Mouse (Mus musculus): ENCODE results near the gene Ciao2a. TPM values are rescaled to one million over a fixed set of nuclear protein-coding genes. Genes with fewer than 3 reads are reported as not detected.

Gene Ciao2a
- polyA plus RNA-seq (2015; fragmentation: Nextera tagmentation; extraction: Ambion mirVana) = 117 and 132 TPM in 2 replicates

DNA sequence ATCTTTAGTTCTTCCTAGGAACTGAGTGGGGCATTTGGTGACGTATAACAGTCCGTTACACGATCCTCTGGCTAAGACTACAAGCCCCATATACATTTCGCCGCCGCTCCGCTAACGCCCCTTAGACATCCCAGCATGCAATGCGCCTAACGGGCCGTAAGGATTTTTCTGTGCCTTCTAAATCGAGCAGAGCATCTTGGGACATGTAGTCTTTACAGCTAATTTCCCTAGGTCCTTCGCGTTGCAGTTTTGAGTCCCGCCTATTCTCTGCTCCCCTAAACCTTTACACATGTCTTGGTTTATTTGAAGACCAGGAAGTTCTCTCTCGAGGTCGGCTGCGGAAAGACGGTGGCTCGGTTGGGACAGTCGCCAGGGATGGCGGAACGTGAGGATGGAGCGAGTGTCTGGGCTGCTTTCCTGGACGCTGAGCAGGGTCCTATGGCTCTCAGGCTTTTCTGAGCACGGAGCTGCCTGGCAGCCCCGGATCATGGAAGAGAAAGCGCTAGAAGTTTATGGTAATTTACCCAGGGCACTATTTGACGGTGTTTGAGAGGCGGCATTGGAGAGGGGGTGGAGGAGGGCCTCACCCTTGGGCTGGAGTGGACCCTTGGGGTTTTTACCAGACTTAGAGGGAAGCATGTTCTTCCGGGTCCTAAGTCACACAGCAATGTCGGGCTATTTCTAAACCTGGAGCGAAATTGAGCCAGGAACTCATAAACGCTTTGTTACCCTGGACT, at the start of gene Ciao2a, which contains the start of gene Snx1:
Ciao2a (plus strand) TSS at position 156 of the 737 bp plus-strand sequence.
Snx1 (minus strand) TSS at position 132 of the 737 bp plus-strand sequence.
- H3K27ac ChIP-seq (replicated peaks) = peak within 1 kb of the TSS; percentile 97
- peak within 1 kb of the TSS; percentile 84 for H3K4me3 ChIP-seq (replicated peaks)
- ATAC-seq (ENCODE audit: insufficient read depth) = peak; percentile 64
- peaks cover 70% of the 10 kb centered on the region for H3K4me1 ChIP-seq (replicated peaks)
- peaks cover 20% of the 10 kb centered on the region for H3K36me3 ChIP-seq (replicated peaks)
- H3K4me2 ChIP-seq = peak within 1 kb of the TSS; percentile 90
- H3K9ac ChIP-seq = peak within 1 kb of the TSS; percentile 74
- WGBS (ENCODE audit: insufficient replicate concordance) = under 1% methylated on average over 34 of the region's 34 CpGs
- H3K9me3 ChIP-seq (replicated peaks) = no peaks in the 10 kb centered on the region
- H3K27me3 ChIP-seq = no peaks in the 10 kb centered on the region

DNA sequence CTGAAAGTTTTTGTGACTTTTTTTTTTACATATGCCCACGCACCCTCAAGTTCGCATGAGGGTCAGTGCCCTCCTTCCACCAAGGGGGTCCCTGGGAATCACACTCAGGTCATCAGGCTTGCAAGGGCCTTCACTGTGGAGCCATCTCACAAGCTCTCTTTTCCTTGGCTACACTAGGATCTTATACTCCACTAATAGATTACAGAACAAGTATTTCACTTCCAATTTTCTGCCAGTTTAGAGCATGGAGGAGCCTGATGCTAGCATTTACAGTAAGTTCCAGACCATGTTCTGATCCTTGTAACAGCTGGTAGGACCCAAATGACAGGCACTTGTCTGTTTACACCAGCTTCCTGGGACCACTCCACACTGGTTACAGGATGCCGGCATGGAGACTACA, 48.3 kb upstream of the Ciao2a start:
- no peak overlapping the region for H3K27ac ChIP-seq (replicated peaks)
- no peaks in the 10 kb centered on the region for H3K9me3 ChIP-seq (replicated peaks)
- 68% methylated on average over 3 of the region's 3 CpGs for WGBS (ENCODE audit: insufficient replicate concordance)
- ATAC-seq (ENCODE audit: insufficient read depth) = no peak
- H3K9ac ChIP-seq = no peak overlapping the region
- H3K4me3 ChIP-seq (replicated peaks) = no peak overlapping the region
- no peak overlapping the region for H3K4me2 ChIP-seq
- peaks cover 15% of the 10 kb centered on the region for H3K4me1 ChIP-seq (replicated peaks)
- H3K27me3 ChIP-seq = peaks cover 82% of the 10 kb centered on the region
- H3K36me3 ChIP-seq (replicated peaks) = no peaks in the 10 kb centered on the region

DNA sequence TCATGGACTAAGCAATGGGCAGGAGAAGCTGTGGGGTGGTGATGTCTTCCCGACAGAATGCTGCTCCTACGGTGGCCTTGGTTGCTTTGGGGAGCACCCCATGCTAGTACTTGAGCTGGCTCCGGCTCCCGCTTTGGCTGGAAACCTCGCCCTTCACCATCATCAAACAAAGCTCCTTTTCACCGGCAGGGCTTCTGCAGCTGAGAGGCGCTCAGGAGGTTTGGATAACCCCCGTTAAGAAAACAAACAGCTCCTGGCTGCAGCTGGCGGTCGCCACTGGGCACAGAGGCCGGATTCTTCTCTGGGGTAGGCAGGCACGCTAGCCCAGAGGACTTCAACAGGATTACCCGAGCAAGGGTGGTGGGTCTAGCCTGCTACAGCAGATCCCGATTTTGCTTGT, 47.9 kb upstream of the Ciao2a start:
- WGBS (ENCODE audit: insufficient replicate concordance) = 29% methylated on average over 14 of the region's 14 CpGs
- no peaks in the 10 kb centered on the region for H3K36me3 ChIP-seq (replicated peaks)
- H3K27ac ChIP-seq (replicated peaks) = no peak overlapping the region
- H3K27me3 ChIP-seq = peaks cover 78% of the 10 kb centered on the region
- ATAC-seq (ENCODE audit: insufficient read depth) = no peak
- no peaks in the 10 kb centered on the region for H3K9me3 ChIP-seq (replicated peaks)
- H3K4me3 ChIP-seq (replicated peaks) = no peak overlapping the region
- H3K4me2 ChIP-seq = no peak overlapping the region
- 0 out of 2 replicates have a peak overlapping the region, but pooled peaks have one; percentile 6 for H3K9ac ChIP-seq
- peaks cover 15% of the 10 kb centered on the region for H3K4me1 ChIP-seq (replicated peaks)

DNA sequence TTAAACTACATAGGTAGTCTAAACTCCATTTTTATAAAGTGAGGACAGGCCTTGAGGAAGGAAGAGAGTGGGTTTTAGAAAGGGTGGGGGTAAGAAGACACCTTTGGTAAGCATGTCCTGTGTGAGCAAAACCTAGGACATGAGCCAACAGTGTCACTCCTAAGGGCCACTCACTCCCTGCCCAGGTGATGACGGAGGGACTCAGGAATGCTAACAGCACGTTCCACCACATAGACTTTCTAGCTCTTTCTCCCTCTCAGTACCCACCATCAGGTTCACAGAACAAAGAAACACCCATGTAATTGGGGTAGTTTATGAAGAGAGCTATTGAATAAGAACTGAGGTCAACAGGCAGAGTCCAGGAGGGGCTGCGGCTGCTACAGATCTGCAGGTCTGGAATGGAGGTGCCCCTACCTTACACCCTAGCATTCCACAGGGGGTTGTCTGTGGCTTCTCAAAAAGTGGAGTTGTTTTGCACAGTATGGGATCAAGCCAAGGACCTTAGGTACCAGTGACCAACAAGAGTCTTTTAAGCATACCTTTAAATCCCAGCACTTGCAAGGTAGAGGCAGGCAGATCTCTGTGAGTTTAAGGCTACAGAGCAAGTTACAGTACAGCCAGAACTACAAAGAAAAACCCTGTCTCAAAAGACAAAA, 45.5 kb upstream of the Ciao2a start:
- WGBS (ENCODE audit: insufficient replicate concordance) = 66% methylated on average over 3 of the region's 3 CpGs
- no peak for ATAC-seq (ENCODE audit: insufficient read depth)
- H3K36me3 ChIP-seq (replicated peaks) = 0 out of 2 replicates have a peak, but pooled peaks cover 3% of the 10 kb centered on the region
- H3K9ac ChIP-seq = no peak overlapping the region
- H3K4me1 ChIP-seq (replicated peaks) = peaks cover 11% of the 10 kb centered on the region
- H3K9me3 ChIP-seq (replicated peaks) = no peaks in the 10 kb centered on the region
- H3K4me3 ChIP-seq (replicated peaks) = no peak overlapping the region
- H3K4me2 ChIP-seq = no peak overlapping the region
- peaks cover 59% of the 10 kb centered on the region for H3K27me3 ChIP-seq
- H3K27ac ChIP-seq (replicated peaks) = no peak overlapping the region

GRCm38 (mm10) chr9:66081999-66082398, 44.4 kb upstream of the Ciao2a start:
- no peak for ATAC-seq (ENCODE audit: insufficient read depth)
- H3K4me1 ChIP-seq (replicated peaks) = peaks cover 8% of the 10 kb centered on the region
- H3K4me3 ChIP-seq (replicated peaks) = no peak overlapping the region
- H3K27me3 ChIP-seq = peaks cover 50% of the 10 kb centered on the region
- no peak overlapping the region for H3K9ac ChIP-seq
- no peak overlapping the region for H3K27ac ChIP-seq (replicated peaks)
- WGBS (ENCODE audit: insufficient replicate concordance) = 46% methylated on average over 4 of the region's 4 CpGs
- peaks cover 13% of the 10 kb centered on the region for H3K36me3 ChIP-seq (replicated peaks)
- H3K9me3 ChIP-seq (replicated peaks) = no peaks in the 10 kb centered on the region
- no peak overlapping the region for H3K4me2 ChIP-seq

DNA sequence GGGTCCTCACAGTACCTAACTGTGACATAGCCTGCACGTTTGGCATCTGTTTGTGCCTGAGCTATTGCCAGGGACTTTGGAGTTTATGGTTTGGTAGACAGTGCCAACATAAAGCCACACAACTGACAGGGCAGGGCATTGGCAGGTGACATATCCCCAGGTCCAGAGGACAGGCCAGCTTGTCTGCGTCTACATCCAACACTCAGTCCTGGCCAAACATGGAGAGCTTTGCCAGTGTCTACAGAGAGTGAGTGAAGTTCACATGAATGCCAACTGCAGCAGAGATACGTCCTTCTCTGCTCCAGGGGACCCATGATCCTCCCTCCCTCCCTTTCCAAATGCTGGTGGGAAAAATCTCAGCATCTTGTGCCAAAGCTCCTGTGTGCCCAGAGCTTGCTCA, 42.2 kb upstream of the Ciao2a start:
- no peaks in the 10 kb centered on the region for H3K4me1 ChIP-seq (replicated peaks)
- H3K27me3 ChIP-seq = peaks cover 28% of the 10 kb centered on the region
- no peak overlapping the region for H3K9ac ChIP-seq
- peaks cover 34% of the 10 kb centered on the region for H3K36me3 ChIP-seq (replicated peaks)
- no peaks in the 10 kb centered on the region for H3K9me3 ChIP-seq (replicated peaks)
- no peak overlapping the region for H3K4me3 ChIP-seq (replicated peaks)
- H3K27ac ChIP-seq (replicated peaks) = no peak overlapping the region
- H3K4me2 ChIP-seq = no peak overlapping the region
- ATAC-seq (ENCODE audit: insufficient read depth) = no peak
- WGBS (ENCODE audit: insufficient replicate concordance) = 81% methylated on average over 3 of the region's 3 CpGs

DNA sequence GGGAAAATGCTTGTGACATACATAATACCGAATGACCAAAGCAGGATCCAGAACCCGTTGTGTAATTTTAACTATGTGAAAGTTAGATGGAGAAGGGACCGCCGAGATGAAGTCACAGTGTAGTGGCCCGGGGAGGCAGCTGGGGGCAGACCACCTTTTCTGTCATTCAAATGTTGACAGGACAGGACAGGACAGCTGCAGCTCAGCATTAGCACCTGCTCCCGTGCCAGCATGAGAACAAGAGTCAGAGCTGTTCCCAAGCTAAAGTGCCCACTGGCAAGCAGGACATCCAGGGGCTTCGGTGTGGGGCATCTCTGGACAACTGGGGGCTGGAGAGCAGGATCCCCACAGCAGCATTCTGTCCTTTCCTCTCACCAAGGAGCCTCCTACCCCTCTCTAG, 39.3 kb upstream of the Ciao2a start:
- WGBS (ENCODE audit: insufficient replicate concordance) = 86% methylated on average over 7 of the region's 7 CpGs
- H3K9me3 ChIP-seq (replicated peaks) = no peaks in the 10 kb centered on the region
- no peak overlapping the region for H3K4me3 ChIP-seq (replicated peaks)
- ATAC-seq (ENCODE audit: insufficient read depth) = no peak
- no peak overlapping the region for H3K9ac ChIP-seq
- peaks cover 63% of the 10 kb centered on the region for H3K36me3 ChIP-seq (replicated peaks)
- H3K4me1 ChIP-seq (replicated peaks) = 0 out of 2 replicates have a peak, but pooled peaks cover 4% of the 10 kb centered on the region
- no peak overlapping the region for H3K27ac ChIP-seq (replicated peaks)
- H3K27me3 ChIP-seq = peaks cover 8% of the 10 kb centered on the region; the same call in 1 of the 2 replicates
- H3K4me2 ChIP-seq = no peak overlapping the region

DNA sequence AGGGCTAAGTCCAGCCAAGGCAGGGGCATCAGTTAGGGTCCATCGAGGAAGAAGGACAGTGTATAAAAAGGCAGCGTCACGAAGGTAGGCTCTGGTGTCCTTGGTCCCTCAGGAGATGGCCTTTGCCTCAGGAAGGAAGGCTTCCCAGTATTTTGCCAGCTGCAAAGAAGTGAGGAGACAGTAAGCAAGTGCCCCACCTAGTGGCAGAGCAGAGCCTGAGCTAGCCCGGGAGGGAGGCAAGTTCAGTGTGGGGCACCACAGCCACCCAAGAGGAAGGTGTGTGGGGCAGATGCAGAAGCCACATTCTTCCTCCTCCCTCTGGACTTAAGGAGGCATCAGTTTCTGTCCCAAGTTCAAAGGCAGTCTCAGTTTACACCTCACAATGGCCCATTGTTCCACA, 38.0 kb upstream of the Ciao2a start:
- WGBS (ENCODE audit: insufficient replicate concordance) = 52% methylated on average over 4 of the region's 4 CpGs
- Histone ChIP-seq H3K9ac (no peak overlapping the region), H3K4me2 (no peak overlapping the region), H3K4me3 (replicated peaks) (no peak overlapping the region), H3K27me3 (no peaks in the 10 kb centered on the region), H3K36me3 (replicated peaks) (peaks cover 77% of the 10 kb centered on the region), H3K9me3 (replicated peaks) (no peaks in the 10 kb centered on the region), H3K27ac (replicated peaks) (0 out of 2 replicates have a peak overlapping the region, but pooled peaks have one; percentile 3), H3K4me1 (replicated peaks) (peaks cover 14% of the 10 kb centered on the region)
- 0 out of 2 replicates have a peak, but pooled peaks have one; percentile 32 for ATAC-seq (ENCODE audit: insufficient read depth)

- no peak for ATAC-seq (ENCODE audit: insufficient read depth)
- no peak overlapping the region for H3K4me3 ChIP-seq (replicated peaks)
- peaks cover 98% of the 10 kb centered on the region for H3K36me3 ChIP-seq (replicated peaks)
- WGBS (ENCODE audit: insufficient replicate concordance) = 90% methylated on average over 13 of the region's 13 CpGs
- no peak overlapping the region for H3K27ac ChIP-seq (replicated peaks)
- H3K9me3 ChIP-seq (replicated peaks) = no peaks in the 10 kb centered on the region
- H3K27me3 ChIP-seq = no peaks in the 10 kb centered on the region
- H3K4me2 ChIP-seq = no peak overlapping the region
- H3K9ac ChIP-seq = no peak overlapping the region
- H3K4me1 ChIP-seq (replicated peaks) = peaks cover 14% of the 10 kb centered on the region
Measured at GRCm38 (mm10) chr9:66090593-66091244, 35.7 kb upstream of the Ciao2a start.

- Histone ChIP-seq H3K9me3 (replicated peaks) (no peaks in the 10 kb centered on the region), H3K27me3 (no peaks in the 10 kb centered on the region), H3K27ac (replicated peaks) (peak overlapping the region; percentile 26; the same call in 1 of the 2 replicates), H3K9ac (no peak overlapping the region), H3K4me3 (replicated peaks) (no peak overlapping the region), H3K4me1 (replicated peaks) (peaks cover 14% of the 10 kb centered on the region), H3K36me3 (replicated peaks) (peaks cover 99% of the 10 kb centered on the region), H3K4me2 (no peak overlapping the region)
- no peak for ATAC-seq (ENCODE audit: insufficient read depth)
- WGBS (ENCODE audit: insufficient replicate concordance) = 79% methylated on average over 6 of the region's 6 CpGs
Measured at GRCm38 (mm10) chr9:66091327-66092231, 34.8 kb upstream of the Ciao2a start.
